Mouse (Mus musculus): ENCODE measurements around the gene Ift88. TPM values are rescaled to one million over a fixed set of nuclear protein-coding genes. Genes with fewer than 3 reads are reported as not detected.
"Not testable (repeated sequence)": the region's sequence is repeated elsewhere in the genome, so short reads cannot be mapped to it uniquely, and the experiment has no call there.

Ift88 gene
- polyA plus RNA-seq, 1 experiment from 2014 or later, result 2.6 TPM

DNA sequence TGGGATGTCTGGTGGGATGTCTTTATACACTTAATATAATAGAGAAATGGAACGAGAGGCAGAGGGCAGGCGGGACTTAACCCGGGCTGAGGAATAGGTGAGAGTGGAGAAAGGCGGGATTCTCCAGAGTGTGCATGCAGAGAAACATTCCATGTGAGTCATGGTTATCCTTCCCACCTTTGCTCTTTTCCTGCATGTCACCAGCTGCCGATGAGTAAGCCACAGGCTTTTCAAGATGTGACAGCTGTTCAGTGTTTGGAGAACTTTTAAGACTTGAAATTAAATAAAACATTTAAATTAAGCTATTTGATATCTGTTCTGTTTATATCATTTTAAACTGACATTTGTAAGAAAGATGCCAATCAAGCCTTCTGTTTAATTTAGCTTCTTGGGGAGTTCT is 36.0 kb downstream of the Ift88 start:
- H3K36me3 ChIP-seq, result no peaks in the 10 kb centered on the region
- no peak overlapping the region for H3K4me3 ChIP-seq
- H3K9ac ChIP-seq, result no peak overlapping the region
- peaks cover 8% of the 10 kb centered on the region; the same call in 1 of the 2 replicates for H3K4me1 ChIP-seq
- H3K4me2 ChIP-seq, result no peak overlapping the region
- H3K9me3 ChIP-seq (replicated peaks), result no peaks in the 10 kb centered on the region
- no peaks in the 10 kb centered on the region for H3K27me3 ChIP-seq (replicated peaks)
- WGBS (ENCODE audit: insufficient replicate concordance), result 72% methylated on average over 5 of the region's 5 CpGs
- H3K27ac ChIP-seq, result no peak overlapping the region
- ATAC-seq, result no peak

DNA sequence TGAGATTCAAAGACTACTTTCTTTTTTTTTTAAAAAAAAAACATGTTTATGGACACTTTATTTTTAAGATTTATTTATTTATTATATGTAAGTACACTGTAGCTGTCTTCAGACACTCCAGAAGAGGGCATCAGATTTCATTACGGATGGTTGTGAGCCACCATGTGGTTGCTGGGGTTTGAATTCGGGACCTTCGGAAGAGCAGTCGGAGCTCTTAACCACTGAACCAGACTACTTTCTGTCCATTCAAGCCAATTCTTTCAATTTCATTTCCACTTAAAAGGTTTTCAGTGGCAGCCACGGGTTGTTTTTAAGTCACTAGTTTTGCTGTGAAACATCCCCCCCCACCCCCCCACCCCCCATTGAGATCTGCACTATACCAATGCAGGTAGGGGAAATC is 36.5 kb downstream of the Ift88 start:
- not testable (repeated sequence) for ATAC-seq; H3K9ac ChIP-seq; H3K4me3 ChIP-seq; H3K4me2 ChIP-seq; H3K27me3 ChIP-seq (replicated peaks); H3K27ac ChIP-seq; H3K4me1 ChIP-seq; H3K36me3 ChIP-seq; H3K9me3 ChIP-seq (replicated peaks)
- WGBS (ENCODE audit: insufficient replicate concordance), result 70% methylated on average over 5 of the region's 5 CpGs

DNA sequence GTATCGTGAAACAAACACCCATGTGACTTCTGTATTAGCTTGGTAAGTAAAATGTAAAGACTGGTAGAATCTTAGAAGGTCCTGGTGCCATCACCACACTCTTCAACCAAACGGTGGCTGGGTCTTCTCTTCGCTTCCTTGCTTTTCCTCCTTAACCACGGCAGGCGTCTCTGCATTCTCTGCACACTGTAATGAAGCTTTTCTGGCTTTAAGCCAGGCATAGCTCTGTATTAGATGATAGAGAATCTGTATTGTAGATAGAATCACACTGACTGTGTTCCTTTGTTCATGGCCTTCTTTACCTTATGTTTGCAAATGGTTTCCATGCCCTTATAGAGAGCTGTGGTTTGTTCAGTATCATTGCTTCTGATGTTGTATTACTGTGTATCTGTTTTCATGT is 39.0 kb downstream of the Ift88 start:
- no peak for ATAC-seq
- H3K27ac ChIP-seq, result no peak overlapping the region
- WGBS (ENCODE audit: insufficient replicate concordance), result 65% methylated on average over 5 of the region's 5 CpGs

DNA sequence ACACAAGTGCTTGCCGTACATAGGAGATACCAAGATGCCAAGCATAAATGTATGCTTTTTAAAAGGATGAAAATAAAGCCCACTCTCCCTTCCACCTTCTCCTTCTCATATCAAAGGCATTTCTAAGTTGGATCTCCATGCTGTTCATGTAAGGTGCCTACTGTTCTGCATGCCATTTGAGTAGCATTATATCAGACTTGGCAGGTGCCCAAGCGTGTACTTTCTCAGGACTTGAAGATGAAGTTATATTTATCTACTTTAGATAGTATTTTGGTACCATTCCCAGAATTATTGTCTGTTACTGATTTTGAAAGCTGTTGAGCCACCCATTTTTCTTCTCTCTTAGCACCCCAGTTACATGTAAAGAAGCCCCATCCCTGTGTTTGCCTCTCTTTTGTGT is 51.2 kb downstream of the Ift88 start:
- Histone ChIP-seq H3K27me3 (replicated peaks) (no peaks in the 10 kb centered on the region), H3K9ac (no peak overlapping the region), H3K4me3 (no peak overlapping the region), H3K27ac (no peak overlapping the region), H3K4me1 (no peaks in the 10 kb centered on the region), H3K9me3 (replicated peaks) (no peaks in the 10 kb centered on the region), H3K36me3 (no peaks in the 10 kb centered on the region), H3K4me2 (no peak overlapping the region)
- no peak for ATAC-seq
- WGBS (ENCODE audit: insufficient replicate concordance), result 74% methylated on average over 2 of the region's 2 CpGs

More for the DNA sequence above, 39.0 kb downstream of the Ift88 start:
- H3K27me3 ChIP-seq (replicated peaks), result no peaks in the 10 kb centered on the region
- no peaks in the 10 kb centered on the region for H3K9me3 ChIP-seq (replicated peaks)
- no peaks in the 10 kb centered on the region for H3K36me3 ChIP-seq
- H3K4me2 ChIP-seq, result no peak overlapping the region
- no peak overlapping the region for H3K4me3 ChIP-seq
- no peak overlapping the region for H3K9ac ChIP-seq
- peaks cover 8% of the 10 kb centered on the region; the same call in 1 of the 2 replicates for H3K4me1 ChIP-seq

DNA sequence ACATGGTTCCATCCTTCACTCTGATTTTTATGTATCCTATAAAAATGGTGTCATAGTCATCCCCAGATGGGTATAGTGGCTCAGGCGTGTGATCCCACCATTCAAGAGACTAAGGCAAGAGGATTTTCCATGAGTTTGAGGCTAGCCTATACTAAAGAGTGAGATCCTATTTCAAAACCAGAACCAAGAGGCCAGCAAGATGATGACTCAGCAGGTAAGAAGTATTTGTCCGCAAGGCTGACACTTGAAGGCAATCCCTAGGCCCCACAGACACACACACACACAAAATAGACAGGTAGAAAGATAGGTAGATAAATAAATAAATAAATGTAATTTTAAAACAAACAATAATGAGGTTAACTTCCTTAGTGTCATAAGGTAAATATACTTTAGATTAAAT is 58.4 kb downstream of the Ift88 start:
- H3K36me3 ChIP-seq, result no peaks in the 10 kb centered on the region
- H3K9ac ChIP-seq, result no peak overlapping the region
- 58% methylated on average over 2 of the region's 2 CpGs for WGBS (ENCODE audit: insufficient replicate concordance)
- H3K4me2 ChIP-seq, result no peak overlapping the region
- H3K4me3 ChIP-seq, result no peak overlapping the region
- H3K27me3 ChIP-seq (replicated peaks), result no peaks in the 10 kb centered on the region
- H3K9me3 ChIP-seq (replicated peaks), result no peaks in the 10 kb centered on the region
- no peaks in the 10 kb centered on the region for H3K4me1 ChIP-seq
- H3K27ac ChIP-seq, result no peak overlapping the region
- no peak for ATAC-seq

DNA sequence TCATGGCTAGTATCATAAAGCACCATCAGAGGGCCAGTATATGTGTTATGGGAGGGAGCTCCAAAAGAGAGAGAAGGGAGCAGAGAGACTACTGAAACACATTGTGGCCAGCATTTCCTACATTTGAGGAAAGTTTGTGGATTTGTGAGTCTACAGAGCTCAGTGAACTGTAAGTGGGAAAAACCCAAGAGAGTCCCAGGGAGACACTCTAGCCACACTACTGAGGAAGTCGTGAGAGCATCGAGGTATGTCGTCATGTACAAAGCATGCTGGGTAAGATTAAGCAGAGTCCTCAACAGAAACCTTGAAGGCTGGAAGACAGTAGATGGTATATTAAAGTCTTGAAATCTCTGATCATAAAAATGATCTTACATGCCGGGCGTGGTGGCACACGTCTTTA is 60.3 kb downstream of the Ift88 start:
- no peaks in the 10 kb centered on the region for H3K27me3 ChIP-seq (replicated peaks)
- H3K4me2 ChIP-seq, result no peak overlapping the region
- no peaks in the 10 kb centered on the region for H3K4me1 ChIP-seq
- no peaks in the 10 kb centered on the region for H3K36me3 ChIP-seq
- ATAC-seq, result no peak
- 75% methylated on average over 6 of the region's 6 CpGs for WGBS (ENCODE audit: insufficient replicate concordance)
- no peak overlapping the region for H3K9ac ChIP-seq
- H3K9me3 ChIP-seq (replicated peaks), result no peaks in the 10 kb centered on the region
- no peak overlapping the region for H3K27ac ChIP-seq
- no peak overlapping the region for H3K4me3 ChIP-seq

DNA sequence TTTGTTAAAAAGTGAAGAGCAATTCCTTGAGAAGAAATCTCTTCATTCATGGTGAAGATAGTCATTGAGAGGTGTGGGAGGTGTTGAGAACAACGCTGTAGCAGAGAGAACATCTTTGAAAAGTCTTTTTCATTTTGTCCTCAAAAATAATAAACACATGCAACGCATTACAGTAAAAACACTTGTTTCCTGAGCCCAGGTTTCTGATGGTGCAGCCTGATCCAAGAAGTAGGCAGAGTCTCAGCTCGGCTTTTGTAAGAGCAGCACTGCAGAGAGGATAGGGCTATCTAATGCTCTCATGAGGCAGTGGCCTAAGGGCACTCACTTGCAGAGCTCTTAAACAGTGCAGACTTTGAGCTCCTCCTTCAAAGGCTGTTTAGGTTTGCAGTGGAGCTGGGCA is 65.8 kb downstream of the Ift88 start:
- ATAC-seq, result no peak
- Histone ChIP-seq H3K9ac (no peak overlapping the region), H3K27me3 (replicated peaks) (no peaks in the 10 kb centered on the region), H3K36me3 (no peaks in the 10 kb centered on the region), H3K4me3 (no peak overlapping the region), H3K4me1 (no peaks in the 10 kb centered on the region), H3K27ac (no peak overlapping the region), H3K4me2 (no peak overlapping the region), H3K9me3 (replicated peaks) (no peaks in the 10 kb centered on the region)
- WGBS (ENCODE audit: insufficient replicate concordance), result 67% methylated on average over 3 of the region's 3 CpGs

DNA sequence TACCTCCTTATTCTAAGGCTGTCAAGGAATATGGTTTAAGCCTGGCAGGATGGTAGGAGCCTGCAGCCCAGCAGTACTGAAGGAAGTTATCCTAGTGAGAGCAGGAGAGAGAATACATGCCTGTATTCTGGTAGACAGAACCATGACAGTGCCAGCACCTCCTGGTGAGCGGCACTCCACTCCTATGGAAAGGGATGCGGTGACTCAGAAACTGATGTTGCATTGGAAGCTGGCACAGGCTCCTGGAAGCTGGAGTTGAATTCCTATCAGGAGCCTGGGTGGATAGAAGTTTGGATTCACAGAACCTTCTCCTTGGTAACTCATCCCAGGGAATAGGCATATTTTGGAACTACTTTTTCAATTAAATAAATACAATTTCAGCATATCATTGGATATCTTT is 70.0 kb downstream of the Ift88 start:
- 85% methylated on average over 2 of the region's 2 CpGs for WGBS (ENCODE audit: insufficient replicate concordance)
- no peak overlapping the region for H3K27ac ChIP-seq
- no peak overlapping the region for H3K9ac ChIP-seq
- ATAC-seq, result no peak
- H3K4me3 ChIP-seq, result no peak overlapping the region
- H3K27me3 ChIP-seq (replicated peaks), result no peaks in the 10 kb centered on the region
- no peaks in the 10 kb centered on the region for H3K9me3 ChIP-seq (replicated peaks)
- H3K4me2 ChIP-seq, result no peak overlapping the region
- H3K36me3 ChIP-seq, result no peaks in the 10 kb centered on the region
- H3K4me1 ChIP-seq, result no peaks in the 10 kb centered on the region

DNA sequence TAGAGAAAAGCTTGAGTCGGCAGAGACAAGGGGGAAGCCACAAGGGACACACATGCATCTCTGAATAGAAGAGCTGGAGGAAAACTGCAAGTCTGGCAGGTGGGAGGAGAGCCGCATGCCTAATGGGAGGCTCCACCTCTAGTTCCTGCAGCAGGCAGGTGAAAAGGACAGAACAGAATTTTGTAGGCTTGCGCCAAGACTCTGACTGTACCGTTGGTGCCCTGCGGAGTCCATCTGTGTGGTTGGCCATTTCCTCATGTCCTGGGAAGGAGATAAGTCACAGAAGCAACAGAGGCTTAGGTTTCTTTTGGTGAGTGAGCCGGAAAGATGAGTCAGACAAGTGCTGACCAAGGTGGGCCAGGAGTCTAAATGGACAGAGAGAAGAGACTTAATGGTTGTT is 79.9 kb downstream of the Ift88 start:
- 65% methylated on average over 6 of the region's 6 CpGs for WGBS (ENCODE audit: insufficient replicate concordance)
- no peak overlapping the region for H3K9ac ChIP-seq
- H3K36me3 ChIP-seq, result no peaks in the 10 kb centered on the region
- no peak overlapping the region for H3K27ac ChIP-seq
- H3K9me3 ChIP-seq (replicated peaks), result no peaks in the 10 kb centered on the region
- H3K4me3 ChIP-seq, result no peak overlapping the region
- H3K4me1 ChIP-seq, result no peaks in the 10 kb centered on the region
- no peaks in the 10 kb centered on the region for H3K27me3 ChIP-seq (replicated peaks)
- ATAC-seq, result no peak
- H3K4me2 ChIP-seq, result no peak overlapping the region

DNA sequence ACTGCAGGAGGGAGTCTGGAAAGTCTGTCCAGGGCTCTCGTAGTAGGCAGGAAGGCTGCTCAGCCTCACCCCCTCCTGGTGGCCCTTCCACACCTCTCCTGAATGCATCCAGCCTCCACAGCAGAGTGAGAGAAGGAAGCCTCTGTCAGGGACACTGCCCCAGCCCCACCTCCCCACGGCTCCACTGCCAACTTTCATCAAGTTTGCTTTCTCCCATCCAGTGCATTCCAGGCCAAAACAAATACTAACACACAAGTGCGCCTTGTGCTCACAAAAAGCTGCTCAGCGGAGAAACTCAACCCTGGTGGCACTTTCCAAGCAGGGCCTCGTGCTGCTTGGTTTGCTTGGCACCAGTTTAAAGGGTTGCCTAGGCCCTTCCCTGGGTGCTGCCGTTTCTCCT is 85.7 kb downstream of the Ift88 start:
- 61% methylated on average over 6 of the region's 6 CpGs for WGBS (ENCODE audit: insufficient replicate concordance)
- Histone ChIP-seq H3K9me3 (replicated peaks) (no peaks in the 10 kb centered on the region), H3K4me1 (no peaks in the 10 kb centered on the region), H3K27me3 (replicated peaks) (no peaks in the 10 kb centered on the region), H3K36me3 (no peaks in the 10 kb centered on the region), H3K27ac (no peak overlapping the region), H3K9ac (no peak overlapping the region), H3K4me2 (no peak overlapping the region), H3K4me3 (no peak overlapping the region)
- ATAC-seq, result no peak

DNA sequence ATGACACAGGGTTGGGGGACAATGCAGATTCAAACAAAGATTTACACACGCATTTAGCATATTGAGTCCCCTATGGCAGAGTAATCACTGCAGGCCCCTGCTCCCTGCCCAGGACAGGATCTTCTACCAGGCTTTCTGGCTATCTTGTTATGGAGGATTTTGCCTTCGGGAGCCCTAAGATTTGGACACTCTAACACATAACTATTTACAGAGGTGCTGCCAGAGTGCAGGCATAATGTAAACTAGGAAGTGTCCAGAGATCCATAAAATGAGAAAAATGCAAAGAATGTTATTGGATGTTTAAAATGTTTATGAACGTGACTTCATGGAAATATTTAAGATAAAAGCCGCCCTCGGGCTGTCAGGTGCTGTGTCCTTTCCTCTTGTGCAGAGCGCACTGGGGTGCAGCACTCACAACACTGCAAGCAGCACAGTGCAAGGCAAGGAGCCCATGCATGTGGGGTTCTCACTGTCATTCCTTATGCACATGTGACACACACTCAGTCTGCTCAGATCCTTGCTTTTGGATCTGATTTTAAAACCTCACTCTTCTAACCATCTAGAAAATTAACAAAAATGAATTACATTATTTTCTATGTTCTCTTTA is 91.4 kb downstream of the Ift88 start:
- WGBS (ENCODE audit: insufficient replicate concordance), result 67% methylated on average over 6 of the region's 6 CpGs
- Histone ChIP-seq H3K4me2 (no peak overlapping the region), H3K4me3 (no peak overlapping the region), H3K9ac (no peak overlapping the region), H3K27ac (no peak overlapping the region), H3K36me3 (no peaks in the 10 kb centered on the region), H3K9me3 (replicated peaks) (no peaks in the 10 kb centered on the region), H3K4me1 (no peaks in the 10 kb centered on the region), H3K27me3 (replicated peaks) (no peaks in the 10 kb centered on the region)
- ATAC-seq, result no peak

DNA sequence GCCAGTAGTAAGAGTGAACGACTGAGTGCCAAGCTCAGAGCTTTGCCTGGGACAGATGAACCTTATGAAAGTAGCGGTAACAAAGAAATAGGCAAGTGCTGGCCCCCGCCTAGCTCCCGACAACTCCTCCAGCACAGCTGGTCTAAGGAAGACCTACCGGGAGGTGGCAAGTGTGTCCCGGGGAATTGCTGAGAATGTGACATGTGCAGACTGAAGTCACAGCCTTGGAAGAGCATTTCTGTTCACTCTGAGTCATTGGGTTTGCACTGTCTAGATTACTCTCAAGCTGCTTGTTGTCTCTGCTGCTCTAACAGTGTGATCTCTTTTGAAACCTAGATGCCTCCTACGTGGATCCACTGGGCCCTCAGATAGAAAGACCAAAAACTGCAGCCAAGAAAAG is 93.1 kb downstream of the Ift88 start:
- no peak for ATAC-seq
- H3K27me3 ChIP-seq (replicated peaks), result no peaks in the 10 kb centered on the region
- H3K36me3 ChIP-seq, result no peaks in the 10 kb centered on the region
- no peaks in the 10 kb centered on the region for H3K9me3 ChIP-seq (replicated peaks)
- no peak overlapping the region for H3K27ac ChIP-seq
- H3K4me2 ChIP-seq, result no peak overlapping the region
- no peaks in the 10 kb centered on the region for H3K4me1 ChIP-seq
- 72% methylated on average over 7 of the region's 7 CpGs for WGBS (ENCODE audit: insufficient replicate concordance)
- H3K4me3 ChIP-seq, result no peak overlapping the region
- no peak overlapping the region for H3K9ac ChIP-seq

DNA sequence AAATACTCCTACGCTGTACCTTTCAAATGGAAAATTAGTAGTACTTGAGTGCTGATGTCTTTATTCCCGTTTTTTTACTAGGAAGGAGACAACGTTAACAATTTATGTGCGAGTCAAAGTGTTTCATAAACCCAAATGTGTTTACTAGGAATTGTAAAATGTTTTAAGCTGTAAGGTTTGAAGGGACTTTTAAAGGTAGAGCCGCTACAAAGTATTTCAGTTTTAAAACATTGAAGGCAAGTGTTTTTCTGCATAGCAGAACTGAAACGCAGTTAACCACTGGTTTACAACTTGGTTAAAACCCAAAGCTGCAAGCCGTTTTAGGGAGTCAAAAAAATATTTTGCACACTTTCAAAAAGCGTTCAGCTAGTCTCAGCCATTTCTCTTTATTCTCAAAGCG is 99.9 kb downstream of the Ift88 start:
- WGBS (ENCODE audit: insufficient replicate concordance), result 76% methylated on average over 9 of the region's 9 CpGs
- no peak for ATAC-seq
- Histone ChIP-seq H3K36me3 (no peaks in the 10 kb centered on the region), H3K4me1 (peaks cover 14% of the 10 kb centered on the region), H3K27me3 (replicated peaks) (peaks cover 63% of the 10 kb centered on the region), H3K4me2 (no peak overlapping the region), H3K27ac (no peak overlapping the region), H3K9me3 (replicated peaks) (no peaks in the 10 kb centered on the region), H3K4me3 (no peak overlapping the region), H3K9ac (no peak overlapping the region)

Data from liver, embryonic 12.5 days (tissue).